Mouse (Mus musculus) brain, embryonic 18.5 days (tissue): Measurements from ENCODE around the gene Tppp2.

Experiments used
- DNase-seq: peaks from one replicate; pipeline ENCODE4 v3.0.0-alpha.2; 2012; ENCODE audit warnings: low read depth, low spot score

Tppp2 gene

GRCm38 (mm10) chr14:51918125-51918524 is at the start of gene Tppp2:
Gene Tppp2, plus strand, starts transcription at chr14:51918425.
- DNase-seq: no peak

GRCm38 (mm10) chr14:51870756-51871155 is 47.5 kb upstream of the Tppp2 start:
- no peak for DNase-seq

GRCm38 (mm10) chr14:51871741-51872140 is 46.5 kb upstream of the Tppp2 start:
- no peak for DNase-seq

GRCm38 (mm10) chr14:51877517-51877916 is 40.7 kb upstream of the Tppp2 start:
- no peak for DNase-seq

GRCm38 (mm10) chr14:51883527-51884030 is 34.6 kb upstream of the Tppp2 start:
- DNase-seq: peak; percentile 45

GRCm38 (mm10) chr14:51884031-51884544 is 34.1 kb upstream of the Tppp2 start:
- DNase-seq: peak; percentile 24

- DNase-seq: peak; percentile 94
Observed at GRCm38 (mm10) chr14:51884598-51885331, 33.5 kb upstream of the Tppp2 start, which contains the start of gene Mettl17. Gene Mettl17, plus strand, starts transcription at chr14:51884842.

GRCm38 (mm10) chr14:51886051-51886450 is 32.2 kb upstream of the Tppp2 start:
- DNase-seq: no peak

- DNase-seq: no peak
Observed at GRCm38 (mm10) chr14:51889833-51890232, 28.4 kb upstream of the Tppp2 start.

- no peak for DNase-seq
Observed at GRCm38 (mm10) chr14:51892191-51892939, 25.9 kb upstream of the Tppp2 start, which contains the start of gene Slc39a2. Gene Slc39a2, plus strand, starts transcription at chr14:51892889.

GRCm38 (mm10) chr14:51893094-51893794 is 25.0 kb upstream of the Tppp2 start:
- DNase-seq: no peak

- no peak for DNase-seq
Observed at GRCm38 (mm10) chr14:51893809-51894208, 24.4 kb upstream of the Tppp2 start.

- no peak for DNase-seq
Observed at GRCm38 (mm10) chr14:51895071-51895470, 23.2 kb upstream of the Tppp2 start.

GRCm38 (mm10) chr14:51896019-51896418 is 22.2 kb upstream of the Tppp2 start:
- no peak for DNase-seq

GRCm38 (mm10) chr14:51896539-51897170 is 21.6 kb upstream of the Tppp2 start:
- DNase-seq: no peak

GRCm38 (mm10) chr14:51899351-51899750 is 18.9 kb upstream of the Tppp2 start:
- DNase-seq: no peak

GRCm38 (mm10) chr14:51902806-51903710 is 15.2 kb upstream of the Tppp2 start:
- no peak for DNase-seq

- no peak for DNase-seq
Observed at GRCm38 (mm10) chr14:51903782-51904181, 14.4 kb upstream of the Tppp2 start.

GRCm38 (mm10) chr14:51904706-51905105 is 13.5 kb upstream of the Tppp2 start:
- DNase-seq: no peak

- DNase-seq: no peak
Observed at GRCm38 (mm10) chr14:51906102-51906501, 12.1 kb upstream of the Tppp2 start.
